Mouse (Mus musculus) MEL (cell line): ENCODE measurements around the gene Bmpr1b. TPM values are rescaled to one million over a fixed set of nuclear protein-coding genes. Genes with fewer than 3 reads are reported as not detected.

Experiments used
- DNase-seq: peaks from one replicate; pipeline ENCODE4 v3.0.0; 2011; ENCODE audit warnings: low read depth, low spot score
- H3K27ac ChIP-seq: 2 replicates; pipeline ENCODE4 v1.5.1; 2012; ENCODE audit warnings: low read depth, mild to moderate bottlenecking, control low read depth, low read length, moderate library complexity; ENCODE audit not compliant: control insufficient read depth
- H3K27me3 ChIP-seq, 2 experiments: fragments of 150-350 bp in 1 of 2; sonication (generic) in 1 of 2; 2 replicates each; pipeline ENCODE4 v1.6.1; 2012; ENCODE audit warnings: low read length in 2 of 2, mild to moderate bottlenecking in 2 of 2, improper control_type of control experiment in 1 of 2, moderate library complexity in 1 of 2; ENCODE audit not compliant: insufficient read depth in 2 of 2, control insufficient read depth in 1 of 2
- H3K36me3 ChIP-seq, 2 experiments: 2 replicates each; pipeline ENCODE4 v1.6.1; 2012 to 2014; ENCODE audit warnings: low read length in 2 of 2, improper control_type of control experiment in 1 of 2, inconsistent platforms in 1 of 2, mild to moderate bottlenecking in 1 of 2; ENCODE audit not compliant: insufficient read depth in 2 of 2, control insufficient read depth in 1 of 2
- H3K4me1 ChIP-seq, 2 experiments: fragments of 150-350 bp in 1 of 2; sonication (generic) in 1 of 2; 2 replicates each; pipeline ENCODE4 v1.6.1; 2012; ENCODE audit warnings: low read length in 2 of 2, improper control_type of control experiment in 1 of 2, mild to moderate bottlenecking in 1 of 2; ENCODE audit not compliant: insufficient read depth in 2 of 2, control insufficient read depth in 1 of 2
- H3K4me3 ChIP-seq, 2 experiments: fragments of 150-350 bp in 1 of 2; sonication (generic) in 1 of 2; 2 replicates each; pipeline ENCODE4 v1.5.1; 2012; ENCODE audit warnings: low read depth in 2 of 2, low read length in 2 of 2, mild to moderate bottlenecking in 2 of 2, moderate library complexity in 2 of 2, control low read depth in 1 of 2, improper control_type of control experiment in 1 of 2; ENCODE audit not compliant: control insufficient read depth in 1 of 2, insufficient read depth in 1 of 2
- H3K79me2 ChIP-seq: 2 replicates; pipeline ENCODE4 v1.6.1; 2012; ENCODE audit warnings: mild to moderate bottlenecking, low read length, moderate library complexity; ENCODE audit not compliant: control insufficient read depth, poor library complexity, insufficient read depth
- H3K9ac ChIP-seq: 2 replicates; pipeline ENCODE4 v1.6.1; 2012; ENCODE audit warnings: low read depth, mild to moderate bottlenecking, control low read depth, low read length, moderate library complexity; ENCODE audit not compliant: control insufficient read depth, poor library complexity, severe bottlenecking
- H3K9me3 ChIP-seq: fragments of 150-350 bp; sonication (generic); replicated peaks from 2 replicates; pipeline ENCODE4 v1.6.1; 2012; ENCODE audit warnings: mild to moderate bottlenecking, low read length, improper control_type of control experiment, moderate library complexity; ENCODE audit not compliant: insufficient read depth
- CHD2 ChIP-seq: IDR thresholded peaks from 2 replicates; pipeline ENCODE4 v1.6.1; 2011; ENCODE audit warnings: low read length, improper control_type of control experiment
- CTCF ChIP-seq, 3 experiments: IDR thresholded peaks in 2 of 3; conservative IDR thresholded peaks in 1 of 3; 2 replicates each; pipeline ENCODE4 v1.5.1; 2011 to 2012; ENCODE audit warnings: low read length in 3 of 3, low read depth in 2 of 3, mild to moderate bottlenecking in 2 of 3, improper control_type of control experiment in 1 of 3, inconsistent platforms in 1 of 3, mixed read lengths in 1 of 3, moderate library complexity in 1 of 3; ENCODE audit not compliant: control insufficient read depth in 1 of 3, insufficient read depth in 1 of 3, poor library complexity in 1 of 3, severe bottlenecking in 1 of 3
- E2F4 ChIP-seq: IDR thresholded peaks from 2 replicates; pipeline ENCODE4 v1.6.1; 2011; ENCODE audit warnings: low read depth, low read length, improper control_type of control experiment, borderline replicate concordance
- ELF1 ChIP-seq: IDR thresholded peaks from 2 replicates; pipeline ENCODE4 v1.6.1; 2014; ENCODE audit warnings: low read depth, mild to moderate bottlenecking, inconsistent platforms, low read length, improper control_type of control experiment, moderate library complexity
- EP300 ChIP-seq, 2 experiments: IDR thresholded peaks; 2 replicates each; pipeline ENCODE4 v1.6.1; 2011; ENCODE audit warnings: improper control_type of control experiment in 2 of 2, low read length in 2 of 2, low read depth in 1 of 2, mild to moderate bottlenecking in 1 of 2
- JUND ChIP-seq: IDR thresholded peaks from 2 replicates; pipeline ENCODE4 v1.6.1; 2011; ENCODE audit warnings: low read depth, mild to moderate bottlenecking, improper control_type of control experiment, low read length
- MAZ ChIP-seq: IDR thresholded peaks from 2 replicates; pipeline ENCODE4 v1.6.1; 2012; ENCODE audit warnings: low read depth, mild to moderate bottlenecking, inconsistent platforms, low read length, improper control_type of control experiment
- MXI1 ChIP-seq: IDR thresholded peaks from 2 replicates; pipeline ENCODE4 v1.6.1; 2011; ENCODE audit warnings: mild to moderate bottlenecking, low read depth, low read length, improper control_type of control experiment
- MYC ChIP-seq: IDR thresholded peaks from 2 replicates; pipeline ENCODE4 v1.6.1; 2011; ENCODE audit warnings: low read depth, mild to moderate bottlenecking, low read length, improper control_type of control experiment, moderate library complexity
- NRF1 ChIP-seq: IDR thresholded peaks from 2 replicates; pipeline ENCODE4 v1.6.1; 2014; ENCODE audit warnings: low read depth, mild to moderate bottlenecking, inconsistent platforms, low read length, improper control_type of control experiment, moderate library complexity; ENCODE audit not compliant: poor library complexity, insufficient read depth, severe bottlenecking
- RAD21 ChIP-seq: IDR thresholded peaks from 2 replicates; pipeline ENCODE4 v1.6.1; 2011; ENCODE audit warnings: mild to moderate bottlenecking, low read depth, low read length, improper control_type of control experiment
- SIN3A ChIP-seq: IDR thresholded peaks from 2 replicates; pipeline ENCODE4 v1.6.1; 2012; ENCODE audit warnings: low read length, improper control_type of control experiment, inconsistent platforms
- TAL1 ChIP-seq: IDR thresholded peaks from 2 replicates; pipeline ENCODE4 v1.6.1; 2012; ENCODE audit warnings: mild to moderate bottlenecking, inconsistent platforms, low read length, moderate library complexity, mixed read lengths
- TBP ChIP-seq: IDR thresholded peaks from 2 replicates; pipeline ENCODE4 v1.8.0; 2011; ENCODE audit warnings: low read depth, low read length, improper control_type of control experiment
- TCF12 ChIP-seq: IDR thresholded peaks from 2 replicates; pipeline ENCODE4 v1.6.1; 2014; ENCODE audit warnings: low read depth, mild to moderate bottlenecking, inconsistent platforms, low read length, improper control_type of control experiment, moderate library complexity
- USF1 ChIP-seq: IDR thresholded peaks from 2 replicates; pipeline ENCODE4 v1.6.1; 2014; ENCODE audit warnings: low read depth, mild to moderate bottlenecking, inconsistent platforms, low read length, improper control_type of control experiment, moderate library complexity
- ZC3H11A ChIP-seq: IDR thresholded peaks from 2 replicates; pipeline ENCODE4 v1.6.1; 2012; ENCODE audit warnings: low read depth, mild to moderate bottlenecking, inconsistent platforms, low read length, improper control_type of control experiment
- ZKSCAN1 ChIP-seq: IDR thresholded peaks from 2 replicates; pipeline ENCODE4 v1.6.1; 2012; ENCODE audit warnings: low read depth, mild to moderate bottlenecking, inconsistent platforms, low read length, improper control_type of control experiment, moderate library complexity
- ZMIZ1 ChIP-seq: IDR thresholded peaks from 2 replicates; pipeline ENCODE4 v1.6.1; 2012; ENCODE audit warnings: low read depth, mild to moderate bottlenecking, inconsistent platforms, low read length, improper control_type of control experiment, moderate library complexity
- polyA plus RNA-seq, 2 experiments: library from polyadenylated mRNA; stranded (reverse) in 1 of 2; unstranded in 1 of 2; fragments of >175 nt in 1 of 2; fragments of >200 nt in 1 of 2; gene quantifications; 2 replicates each; pipeline versions ENCODE4 v1.2.1 to v1.2.4; 2012; ENCODE audit warnings: low replicate concordance in 2 of 2, low read depth in 1 of 2; ENCODE audit not compliant: insufficient read length in 2 of 2, insufficient read depth in 1 of 2, missing spikeins in 1 of 2
- total RNA-seq: library from RNA; depleted of rRNA; stranded (reverse); fragments of 300-350 nt; gene quantifications from 2 replicates; pipeline ENCODE4 v1.2.3, GENCODE M21; 2012

Bmpr1b gene
- total and polyA plus RNA-seq, 3 experiments: not detected

DNA sequence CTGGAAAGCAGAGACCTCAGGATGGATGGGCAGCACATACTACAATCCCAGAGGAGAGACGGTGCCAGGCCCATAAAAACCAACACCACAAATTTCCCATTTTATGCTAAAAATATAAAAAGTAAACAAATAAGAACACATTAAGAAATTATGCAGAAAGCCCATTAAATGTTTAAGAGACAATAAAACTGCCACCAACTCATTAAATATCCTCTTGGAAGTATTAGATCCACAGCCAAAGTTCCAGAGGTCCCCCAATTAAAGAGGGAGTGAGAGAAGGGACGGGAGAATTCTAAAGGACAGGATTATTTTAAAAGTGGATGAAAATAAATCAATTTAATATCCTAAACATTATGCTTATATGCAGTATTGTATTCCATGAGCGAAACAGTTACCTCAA, 43.0 kb upstream of the Bmpr1b start:
- Histone ChIP-seq H3K36me3 (no peaks in the 10 kb centered on the region), H3K4me3 (no peak overlapping the region), H3K9me3 (no peaks in the 10 kb centered on the region), H3K4me1 (no peaks in the 10 kb centered on the region), H3K9ac (no peak overlapping the region), H3K27me3 (no peaks in the 10 kb centered on the region), H3K79me2 (no peaks in the 10 kb centered on the region), H3K27ac (no peak overlapping the region)
- TF ChIP-seq ELF1 (no peak), JUND (no peak), CTCF (IDR thresholded peaks at IDR 0.05 in 2 of 3, conservative IDR thresholded peaks at IDR 0.05 in 1 of 3; ENCODE audit: control insufficient read depth in 1 of 3, insufficient read depth in 1 of 3, low read depth in 2 of 3, low read length in 3 of 3, poor library complexity in 1 of 3, severe bottlenecking in 1 of 3) (no peak), USF1 (no peak), E2F4 (no peak), TAL1 (no peak), MYC (no peak), TCF12 (no peak), MXI1 (no peak), ZC3H11A (no peak), MAZ (no peak), NRF1 (no peak), RAD21 (no peak), EP300 (IDR thresholded peaks at IDR 0.05; ENCODE audit: low read depth in 1 of 2, low read length in 2 of 2) (no peak), ZKSCAN1 (no peak), TBP (no peak), ZMIZ1 (no peak)
- no peak for DNase-seq

DNA sequence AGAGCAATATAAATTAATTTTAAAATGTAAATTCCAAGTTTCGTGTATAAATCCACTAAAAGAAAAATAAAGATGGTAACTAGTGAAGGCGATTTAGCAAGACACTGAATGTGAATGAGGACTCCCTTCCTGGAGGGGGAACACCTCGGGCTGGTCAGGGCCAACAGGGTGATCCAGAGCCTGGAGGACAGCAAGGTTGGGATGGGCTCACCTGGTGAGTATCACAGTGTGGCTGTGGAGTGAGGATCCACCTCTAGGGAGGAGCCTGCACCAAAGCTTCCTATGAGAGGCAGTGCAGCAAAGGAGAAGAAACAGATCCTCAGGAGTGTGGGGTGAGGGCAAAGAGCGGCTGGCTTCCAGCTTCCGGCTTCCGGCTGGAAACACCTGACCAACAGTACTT, 40.8 kb upstream of the Bmpr1b start:
- H3K9ac ChIP-seq: no peak overlapping the region
- no peak overlapping the region for H3K4me3 ChIP-seq
- no peaks in the 10 kb centered on the region for H3K27me3 ChIP-seq
- H3K36me3 ChIP-seq: no peaks in the 10 kb centered on the region
- no peak for DNase-seq
- no peaks in the 10 kb centered on the region for H3K79me2 ChIP-seq
- H3K27ac ChIP-seq: no peak overlapping the region
- TF ChIP-seq JUND (no peak), CHD2 (no peak), SIN3A (no peak)
- H3K9me3 ChIP-seq: no peaks in the 10 kb centered on the region
- H3K4me1 ChIP-seq: no peaks in the 10 kb centered on the region
